Mouse (Mus musculus) MEL (cell line): ENCODE results near the gene Snap29. TPM values are rescaled to one million over a fixed set of nuclear protein-coding genes. Genes with fewer than 3 reads are reported as not detected.

Experiments used
- DNase-seq: peaks from one replicate; pipeline ENCODE4 v3.0.0; 2011; ENCODE audit warnings: low read depth, low spot score
- H3K27ac ChIP-seq: 2 replicates; pipeline ENCODE4 v1.5.1; 2012; ENCODE audit warnings: low read depth, mild to moderate bottlenecking, control low read depth, low read length, moderate library complexity; ENCODE audit not compliant: control insufficient read depth
- H3K27me3 ChIP-seq, 2 experiments: fragments of 150-350 bp in 1 of 2; sonication (generic) in 1 of 2; 2 replicates each; pipeline ENCODE4 v1.6.1; 2012; ENCODE audit warnings: low read length in 2 of 2, mild to moderate bottlenecking in 2 of 2, improper control_type of control experiment in 1 of 2, moderate library complexity in 1 of 2; ENCODE audit not compliant: insufficient read depth in 2 of 2, control insufficient read depth in 1 of 2
- H3K36me3 ChIP-seq, 2 experiments: 2 replicates each; pipeline ENCODE4 v1.6.1; 2012 to 2014; ENCODE audit warnings: low read length in 2 of 2, improper control_type of control experiment in 1 of 2, inconsistent platforms in 1 of 2, mild to moderate bottlenecking in 1 of 2; ENCODE audit not compliant: insufficient read depth in 2 of 2, control insufficient read depth in 1 of 2
- H3K4me1 ChIP-seq, 2 experiments: fragments of 150-350 bp in 1 of 2; sonication (generic) in 1 of 2; 2 replicates each; pipeline ENCODE4 v1.6.1; 2012; ENCODE audit warnings: low read length in 2 of 2, improper control_type of control experiment in 1 of 2, mild to moderate bottlenecking in 1 of 2; ENCODE audit not compliant: insufficient read depth in 2 of 2, control insufficient read depth in 1 of 2
- H3K4me3 ChIP-seq, 2 experiments: fragments of 150-350 bp in 1 of 2; sonication (generic) in 1 of 2; 2 replicates each; pipeline ENCODE4 v1.5.1; 2012; ENCODE audit warnings: low read depth in 2 of 2, low read length in 2 of 2, mild to moderate bottlenecking in 2 of 2, moderate library complexity in 2 of 2, control low read depth in 1 of 2, improper control_type of control experiment in 1 of 2; ENCODE audit not compliant: control insufficient read depth in 1 of 2, insufficient read depth in 1 of 2
- H3K79me2 ChIP-seq: 2 replicates; pipeline ENCODE4 v1.6.1; 2012; ENCODE audit warnings: mild to moderate bottlenecking, low read length, moderate library complexity; ENCODE audit not compliant: control insufficient read depth, poor library complexity, insufficient read depth
- H3K9ac ChIP-seq: 2 replicates; pipeline ENCODE4 v1.6.1; 2012; ENCODE audit warnings: low read depth, mild to moderate bottlenecking, control low read depth, low read length, moderate library complexity; ENCODE audit not compliant: control insufficient read depth, poor library complexity, severe bottlenecking
- H3K9me3 ChIP-seq: fragments of 150-350 bp; sonication (generic); replicated peaks from 2 replicates; pipeline ENCODE4 v1.6.1; 2012; ENCODE audit warnings: mild to moderate bottlenecking, low read length, improper control_type of control experiment, moderate library complexity; ENCODE audit not compliant: insufficient read depth
- BHLHE40 ChIP-seq: IDR thresholded peaks from 2 replicates; pipeline ENCODE4 v1.6.1; 2012; ENCODE audit warnings: low read depth, mild to moderate bottlenecking, inconsistent platforms, low read length, improper control_type of control experiment, borderline replicate concordance
- CHD1 ChIP-seq: IDR thresholded peaks from 2 replicates; pipeline ENCODE4 v1.6.1; 2012; ENCODE audit warnings: low read depth, mild to moderate bottlenecking, inconsistent platforms, low read length, improper control_type of control experiment
- CTCF ChIP-seq, 3 experiments: IDR thresholded peaks in 2 of 3; conservative IDR thresholded peaks in 1 of 3; 2 replicates each; pipeline ENCODE4 v1.5.1; 2011 to 2012; ENCODE audit warnings: low read length in 3 of 3, low read depth in 2 of 3, mild to moderate bottlenecking in 2 of 3, improper control_type of control experiment in 1 of 3, inconsistent platforms in 1 of 3, mixed read lengths in 1 of 3, moderate library complexity in 1 of 3; ENCODE audit not compliant: control insufficient read depth in 1 of 3, insufficient read depth in 1 of 3, poor library complexity in 1 of 3, severe bottlenecking in 1 of 3
- E2F4 ChIP-seq: IDR thresholded peaks from 2 replicates; pipeline ENCODE4 v1.6.1; 2011; ENCODE audit warnings: low read depth, low read length, improper control_type of control experiment, borderline replicate concordance
- ETS1 ChIP-seq: IDR thresholded peaks from 2 replicates; pipeline ENCODE4 v1.6.1; 2012; ENCODE audit warnings: low read depth, mild to moderate bottlenecking, inconsistent platforms, low read length, improper control_type of control experiment, moderate library complexity
- JUND ChIP-seq: IDR thresholded peaks from 2 replicates; pipeline ENCODE4 v1.6.1; 2011; ENCODE audit warnings: low read depth, mild to moderate bottlenecking, improper control_type of control experiment, low read length
- MEF2A ChIP-seq: IDR thresholded peaks from 2 replicates; pipeline ENCODE4 v1.6.1; 2014; ENCODE audit warnings: low read depth, mild to moderate bottlenecking, inconsistent platforms, low read length, improper control_type of control experiment; ENCODE audit not compliant: poor library complexity, insufficient replicate concordance, severe bottlenecking; ENCODE audit errors: extremely low read depth
- MXI1 ChIP-seq: IDR thresholded peaks from 2 replicates; pipeline ENCODE4 v1.6.1; 2011; ENCODE audit warnings: mild to moderate bottlenecking, low read depth, low read length, improper control_type of control experiment
- NELFE ChIP-seq: IDR thresholded peaks from 2 replicates; pipeline ENCODE4 v1.6.1; 2011; ENCODE audit warnings: low read depth, low read length, improper control_type of control experiment
- POLR2A ChIP-seq, 2 experiments: IDR thresholded peaks; 2 replicates each; pipeline ENCODE4 v1.6.1; 2011 to 2012; ENCODE audit warnings: low read length in 2 of 2, mild to moderate bottlenecking in 2 of 2, control low read depth in 1 of 2, improper control_type of control experiment in 1 of 2, low read depth in 1 of 2, moderate library complexity in 1 of 2; ENCODE audit not compliant: control insufficient read depth in 1 of 2, insufficient read depth in 1 of 2, poor library complexity in 1 of 2
- TAL1 ChIP-seq: IDR thresholded peaks from 2 replicates; pipeline ENCODE4 v1.6.1; 2012; ENCODE audit warnings: mild to moderate bottlenecking, inconsistent platforms, low read length, moderate library complexity, mixed read lengths
- TBP ChIP-seq: IDR thresholded peaks from 2 replicates; pipeline ENCODE4 v1.8.0; 2011; ENCODE audit warnings: low read depth, low read length, improper control_type of control experiment
- ZC3H11A ChIP-seq: IDR thresholded peaks from 2 replicates; pipeline ENCODE4 v1.6.1; 2012; ENCODE audit warnings: low read depth, mild to moderate bottlenecking, inconsistent platforms, low read length, improper control_type of control experiment
- ZMIZ1 ChIP-seq: IDR thresholded peaks from 2 replicates; pipeline ENCODE4 v1.6.1; 2012; ENCODE audit warnings: low read depth, mild to moderate bottlenecking, inconsistent platforms, low read length, improper control_type of control experiment, moderate library complexity
- polyA plus RNA-seq, 2 experiments: library from polyadenylated mRNA; stranded (reverse) in 1 of 2; unstranded in 1 of 2; fragments of >175 nt in 1 of 2; fragments of >200 nt in 1 of 2; gene quantifications; 2 replicates each; pipeline versions ENCODE4 v1.2.1 to v1.2.4; 2012; ENCODE audit warnings: low replicate concordance in 2 of 2, low read depth in 1 of 2; ENCODE audit not compliant: insufficient read length in 2 of 2, insufficient read depth in 1 of 2, missing spikeins in 1 of 2
- total RNA-seq: library from RNA; depleted of rRNA; stranded (reverse); fragments of 300-350 nt; gene quantifications from 2 replicates; pipeline ENCODE4 v1.2.3, GENCODE M21; 2012

Gene Snap29
- total and polyA plus RNA-seq, 3 experiments, result 11.6 to 11.8 TPM; not detected in 1

DNA sequence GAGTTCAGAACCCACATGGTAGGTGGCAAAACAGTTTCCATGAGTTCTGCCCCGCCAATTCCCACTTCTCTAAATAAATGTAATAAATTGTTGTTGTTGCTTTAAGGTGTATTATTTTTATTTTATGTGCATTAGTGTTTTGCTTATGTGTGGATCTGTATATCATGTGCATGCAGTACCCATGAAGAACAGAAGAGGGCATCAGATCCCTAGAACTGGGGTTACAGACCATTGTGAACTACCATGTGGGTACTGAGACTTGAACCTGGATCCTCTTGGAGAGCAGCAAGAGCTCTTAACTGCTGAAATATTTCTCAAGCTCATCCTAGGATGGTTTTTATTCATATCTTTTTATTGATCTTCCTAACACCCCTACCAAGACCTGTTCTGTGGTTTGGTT, 2.9 kb upstream of the Snap29 start (continued):
- no peak for TF ChIP-seq JUND

DNA sequence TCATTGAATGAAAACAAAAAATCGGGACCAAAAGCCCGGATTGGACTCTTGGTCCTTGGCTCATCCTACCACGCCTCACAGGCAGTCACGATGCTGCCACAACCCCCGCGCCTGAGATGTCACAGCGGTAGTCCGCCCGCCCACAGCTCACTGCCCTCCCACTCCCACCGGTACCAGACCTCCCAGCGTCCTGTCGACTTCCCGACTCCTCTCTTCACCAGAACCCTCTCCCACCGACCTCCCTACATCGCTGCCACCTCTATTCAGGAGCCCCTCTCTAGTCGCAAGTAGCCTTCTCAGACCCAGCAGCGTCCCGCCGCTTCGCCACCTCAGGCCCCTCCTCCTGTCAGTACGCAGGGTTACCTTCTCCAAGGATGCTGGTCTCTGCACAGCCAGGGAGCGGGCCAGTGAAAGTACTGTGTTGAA, 502 bp upstream of the Snap29 start:
- H3K4me1 ChIP-seq, result peaks cover 5 to 9% of the 10 kb centered on the region in 2 experiments; a peak in 3 of 4 replicates
- H3K9ac ChIP-seq, result peak overlapping the region; percentile 78
- H3K36me3 ChIP-seq, result peaks cover 0 to 18% of the 10 kb centered on the region in 2 experiments; a peak in 3 of 4 replicates
- TF ChIP-seq MEF2A, result no peak
- 0 out of 2 replicates have a peak, but pooled peaks have one; percentile 36 for TF ChIP-seq TBP
- no peak for TF ChIP-seq ETS1
- peak; percentile 39; the same call in 1 of the 2 replicates for TF ChIP-seq MXI1
- TF ChIP-seq CTCF (IDR thresholded peaks at IDR 0.05 in 2 of 3, conservative IDR thresholded peaks at IDR 0.05 in 1 of 3; ENCODE audit: control insufficient read depth in 1 of 3, insufficient read depth in 1 of 3, low read depth in 2 of 3, low read length in 3 of 3, poor library complexity in 1 of 3, severe bottlenecking in 1 of 3), result no peak
- no peak for TF ChIP-seq ZMIZ1
- TF ChIP-seq CHD1, result no peak
- TF ChIP-seq, all 39 proteins: peak for 2
- peak overlapping the region; percentile 38; the same call in 1 of the 2 replicates for H3K27ac ChIP-seq
- peaks cover 15% of the 10 kb centered on the region for H3K79me2 ChIP-seq
- no peaks in the 10 kb centered on the region for H3K9me3 ChIP-seq
- peak overlapping the region; percentile 81 to 94 for H3K4me3 ChIP-seq
- DNase-seq, result peak; percentile 77
- H3K27me3 ChIP-seq, result no peaks in the 10 kb centered on the region

DNA sequence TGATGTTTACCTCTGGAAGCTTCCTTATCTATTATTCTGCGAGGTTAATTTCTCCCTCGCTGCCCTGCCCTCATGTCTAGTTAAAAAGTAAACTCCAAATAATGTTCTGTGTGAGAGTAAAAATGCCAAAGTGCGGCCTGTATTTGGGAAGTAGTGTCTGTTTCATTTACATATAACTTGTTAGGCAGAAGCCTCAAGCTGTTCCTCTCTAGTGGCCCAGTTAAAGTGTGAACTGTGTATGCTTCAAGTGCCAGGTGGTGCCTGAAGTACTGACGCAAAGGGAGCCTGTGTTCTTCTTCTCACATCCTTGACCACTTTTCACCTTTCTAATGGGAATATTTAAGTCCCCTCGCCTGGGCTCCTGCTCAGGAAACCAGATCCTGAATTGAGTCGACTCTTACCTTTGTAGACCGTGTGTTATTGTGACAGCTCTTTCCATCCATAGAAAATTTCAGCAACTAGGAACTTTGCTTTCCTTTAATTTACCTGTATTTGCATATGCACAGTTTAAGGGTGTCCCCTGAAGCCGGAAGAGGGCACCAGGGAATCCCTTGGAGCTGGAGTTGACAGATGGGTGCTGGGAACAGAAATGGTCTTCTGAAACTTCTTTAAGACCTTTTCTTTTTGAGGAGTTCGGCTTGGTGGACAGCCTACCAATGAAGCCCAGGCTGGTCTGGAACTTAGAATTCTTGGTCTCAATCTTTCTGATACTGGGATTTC, 886 bp downstream of the Snap29 start:
- DNase-seq, result peak; percentile 55
- Histone ChIP-seq H3K27ac (no peak overlapping the region), H3K27me3 (no peaks in the 10 kb centered on the region), H3K4me3 (peak overlapping the region; percentile 97), H3K4me1 (peaks cover 3 to 7% of the 10 kb centered on the region in 2 experiments; a peak in 3 of 4 replicates), H3K36me3 (peaks cover 0 to 11% of the 10 kb centered on the region in 2 experiments; a peak in 3 of 4 replicates), H3K9ac (peak overlapping the region; percentile 90), H3K9me3 (no peaks in the 10 kb centered on the region), H3K79me2 (peaks cover 14% of the 10 kb centered on the region)
- TF ChIP-seq BHLHE40, result no peak
- no peak for TF ChIP-seq E2F4
- no peak for TF ChIP-seq POLR2A (IDR thresholded peaks at IDR 0.05; ENCODE audit: control insufficient read depth in 1 of 2, insufficient read depth in 1 of 2, low read depth in 1 of 2, low read length in 2 of 2, poor library complexity in 1 of 2)
- no peak for TF ChIP-seq NELFE
- TF ChIP-seq ZC3H11A, result no peak
- no peak for TF ChIP-seq TAL1
- TF ChIP-seq MXI1, result no peak
- TF ChIP-seq ETS1, result no peak
- TF ChIP-seq, all 39 proteins: peak for 0
